Mouse (Mus musculus) forebrain, embryonic 10.5 days (tissue): Measurements from ENCODE around the gene Taco1. TPM values are rescaled to one million over a fixed set of nuclear protein-coding genes. Genes with fewer than 3 reads are reported as not detected.

Source experiments
- polyA plus RNA-seq: library from polyadenylated mRNA; unstranded; fragments of >200 nt; fragmentation: Nextera tagmentation; extraction: Ambion mirVana; gene quantifications from 2 replicates; pipeline ENCODE4 v1.2.1, GENCODE M21; 2016

Taco1 gene
- polyA plus RNA-seq, 1 experiment from 2014 or later, result 15.4 TPM

Other genes starting within 250 kb of the Taco1 start
- gene Cyb561, start 112.7 kb upstream of the Taco1 start, polyA plus RNA-seq, result 14.5 and 15.4 TPM in 2 replicates
- gene Ace, start 98.1 kb upstream of the Taco1 start, polyA plus RNA-seq, result 0.28 and 0.74 TPM in 2 replicates
- gene Ace3, start 71.4 kb upstream of the Taco1 start, polyA plus RNA-seq, result not detected in 2 replicates
- 0.39 and 0.58 TPM in 2 replicates for gene Kcnh6, start 57.9 kb upstream of the Taco1 start, polyA plus RNA-seq
- 84.0 and 87.1 TPM in 2 replicates for gene Dcaf7, start 29.2 kb upstream of the Taco1 start, polyA plus RNA-seq
- gene Map3k3, start 18.6 kb downstream of the Taco1 start, polyA plus RNA-seq, result 16.1 and 18.2 TPM in 2 replicates
- gene Gm10840, start 94.8 kb downstream of the Taco1 start, polyA plus RNA-seq, result 0.82 TPM in 1 of 2 replicates, not detected in the other
- 364 and 375 TPM in 2 replicates for gene Limd2, start 94.8 kb downstream of the Taco1 start, polyA plus RNA-seq
- 41.4 and 41.9 TPM in 2 replicates for gene Strada, start 136.1 kb downstream of the Taco1 start, polyA plus RNA-seq
- gene Ccdc47, start 150.3 kb downstream of the Taco1 start, polyA plus RNA-seq, result 77.3 and 77.4 TPM in 2 replicates
- 105 and 109 TPM in 2 replicates for gene Ddx42, start 150.9 kb downstream of the Taco1 start, polyA plus RNA-seq
- 101 and 102 TPM in 2 replicates for gene Ftsj3, start 190.0 kb downstream of the Taco1 start, polyA plus RNA-seq
- 431 and 435 TPM in 2 replicates for gene Psmc5, start 190.1 kb downstream of the Taco1 start, polyA plus RNA-seq
- 20.5 and 20.7 TPM in 2 replicates for gene Smarcd2, start 206.9 kb downstream of the Taco1 start, polyA plus RNA-seq
- gene Tcam1, start 210.6 kb downstream of the Taco1 start, polyA plus RNA-seq, result 0.15 TPM in 2 replicates
- not detected in 2 replicates for gene Gh, start 235.8 kb downstream of the Taco1 start, polyA plus RNA-seq
- 0.82 and 1.2 TPM in 2 replicates for gene Cd79b, start 248.7 kb downstream of the Taco1 start, polyA plus RNA-seq